Mouse (Mus musculus) cerebellum, adult 2 months (tissue): ENCODE measurements around the gene Slc38a10.

Source experiments
- CTCF ChIP-seq: fragments of 200-500 bp; IDR thresholded peaks from 2 replicates; pipeline ENCODE4 v1.5.1; 2011; ENCODE audit warnings: low read depth, mild to moderate bottlenecking, control low read depth, low read length, moderate library complexity, borderline replicate concordance; ENCODE audit not compliant: insufficient read depth
- POLR2A ChIP-seq: fragments of 200-500 bp; IDR thresholded peaks from 2 replicates; pipeline ENCODE4 v1.6.1; 2011; ENCODE audit warnings: low read length, control low read depth, borderline replicate concordance; ENCODE audit not compliant: insufficient read depth

DNA sequence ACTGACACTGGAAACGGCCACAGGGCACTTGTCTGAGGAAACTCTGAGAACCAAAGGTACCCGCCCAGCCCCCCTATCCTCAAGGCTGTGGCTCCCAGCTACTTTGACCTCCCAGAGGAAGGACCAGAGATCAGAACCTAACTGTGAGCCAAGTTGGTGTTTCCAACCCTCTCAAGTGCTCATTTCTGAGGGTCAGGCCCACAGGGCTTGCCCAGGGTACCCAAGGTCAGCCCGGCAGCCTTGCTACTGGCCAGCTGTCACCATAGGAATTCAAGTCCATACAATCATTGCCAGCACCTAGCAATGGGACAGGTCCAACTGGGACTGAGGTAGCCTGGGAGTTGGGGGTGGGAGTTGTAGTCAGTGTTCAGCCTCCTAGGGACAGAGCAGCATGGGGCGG, 60.5 kb downstream of the Slc38a10 start:
- no peak for TF ChIP-seq CTCF
- no peak for TF ChIP-seq POLR2A
